ENCODE assay signal across 19 mouse cellular contexts in genomic region chr13:54443693-54444092, GRCm38 (mm10). TPM values are rescaled to one million over a fixed set of nuclear protein-coding genes. Genes with fewer than 3 reads are reported as not detected.
DNase-seq lines count a peak whose midpoint lies in the region; ATAC-seq and TF ChIP-seq lines count a peak whose summit lies in the region.
"Had no signal": no experiment of that assay in that cellular context is flagged by ENCODE, and none has a peak within 500 bp of the region (broad histone marks: within the 10 kb centered on the region; RNA-seq: fewer than 3 reads in every experiment).

No protein-coding gene starts in this region.

- no peak overlapping the region for H3K9ac ChIP-seq in liver, postnatal 0 days (replicated peaks)
- H3K9ac ChIP-seq: forebrain, embryonic 12.5 days; hindbrain, embryonic 12.5 days; stomach, embryonic 15.5 days had no signal

- H3K27me3 ChIP-seq in liver, postnatal 0 days (ENCODE audit: insufficient read depth, low read length), result 0 out of 2 replicates have a peak, but pooled peaks cover 4% of the 10 kb centered on the region
- H3K27me3 ChIP-seq: stomach, embryonic 15.5 days had no signal

- no peak for TF ChIP-seq CTCF in liver, postnatal 0 days (IDR thresholded peaks at IDR 0.05; ENCODE audit: low read depth)

- H3K27ac ChIP-seq in liver, postnatal 0 days (ENCODE audit: low read depth), result no peak overlapping the region
- H3K27ac ChIP-seq: forebrain, embryonic 12.5 days; hindbrain, embryonic 12.5 days; midbrain, embryonic 10.5 days; stomach, embryonic 15.5 days had no signal

- no peak for ATAC-seq in liver, postnatal 0 days

- intact Hi-C loops in left cerebral cortex, postnatal 4 days (cut with DNase I), result no loop called here
- intact Hi-C loops in left cerebral cortex, postnatal 10 days (cut with DNase I), result loop anchor here (5.0 kb wide), 1 partner anchor 61 kb away; no protein-coding TSS in a partner anchor

- peaks cover 5% of the 10 kb centered on the region; the same call in 1 of the 2 replicates for H3K4me1 ChIP-seq in liver, postnatal 0 days (ENCODE audit: insufficient read depth)

- WGBS in liver, postnatal 0 days (ENCODE audit: insufficient replicate concordance), result 84% methylated on average over 3 of the region's 3 CpGs

- 0 out of 2 replicates have a peak, but pooled peaks cover 3% of the 10 kb centered on the region for H3K9me3 ChIP-seq in liver, postnatal 0 days (ENCODE audit: low read length)
- H3K9me3 ChIP-seq: forebrain, embryonic 12.5 days; hindbrain, embryonic 12.5 days; midbrain, embryonic 10.5 days; stomach, embryonic 15.5 days had no signal

- no peak overlapping the region for H3K4me2 ChIP-seq in liver, postnatal 0 days (ENCODE audit: low read depth, low read length)
- H3K4me2 ChIP-seq: forebrain, embryonic 12.5 days; heart, embryonic 11.5 days; hindbrain, embryonic 12.5 days; stomach, embryonic 15.5 days had no signal

- no peaks in the 10 kb centered on the region for H3K36me3 ChIP-seq in liver, postnatal 0 days (replicated peaks; ENCODE audit: insufficient read depth, low read length)
- H3K36me3 ChIP-seq: forebrain, embryonic 12.5 days; hindbrain, embryonic 12.5 days; midbrain, embryonic 10.5 days; stomach, embryonic 15.5 days had no signal

- DNase-seq in cerebellum, postnatal 25 days, result peak; percentile 32 to 43
- no peak for DNase-seq in cerebellum, adult 8-10 months
- DNase-seq in left cerebral cortex, postnatal 4 days, result peak; percentile 49
- DNase-seq in left cerebral cortex, postnatal 10 days (ENCODE audit: extremely low spot score in 1 of 2, low spot score in 2 of 2), result no peak
- DNase-seq in NIH3T3 (ENCODE audit: low read depth) (peak; percentile 38), liver (no peak)
- DNase-seq in layer of hippocampus, adult 9-10 months (ENCODE audit: low spot score), result peak; percentile 25
- no peak for DNase-seq in liver, postnatal 0 days
- DNase-seq: heart, postnatal 14 days; kidney, adult 8-10 months; kidney, postnatal 14 days; lung, adult 2 months; lung, postnatal 4 days; thymus, adult 18-20 months had no signal

- H3K4me3 ChIP-seq in liver, postnatal 0 days (ENCODE audit: low read depth, low read length), result no peak overlapping the region
- H3K4me3 ChIP-seq: forebrain, embryonic 12.5 days; hindbrain, embryonic 12.5 days; midbrain, embryonic 10.5 days; stomach, embryonic 15.5 days had no signal

- no peak for TF ChIP-seq EP300 in liver, postnatal 0 days (IDR thresholded peaks at IDR 0.05; ENCODE audit: low read depth)

RNA-seq across cellular contexts. Expression of gene Thoc3, which starts 25.0 kb away (rescaled TPM):
- total RNA-seq in left cerebral cortex, postnatal 4 days (2021), result 10 to 100 TPM; 43.8 to 45.4 TPM
- 10 to 100 TPM; 41.3 to 41.4 TPM for total RNA-seq in left cerebral cortex, postnatal 10 days (2021)
- polyA plus RNA-seq in liver, postnatal 0 days (2015; fragmentation: Nextera tagmentation; extraction: Ambion mirVana), result 32.8 and 37.4 TPM in 2 replicates

RNA-seq across cellular contexts. Expression of gene Simc1, which starts 59.9 kb away (rescaled TPM):
- 10 to 100 TPM; 30.5 to 34.3 TPM for total RNA-seq in left cerebral cortex, postnatal 4 days (2021)
- 10 to 100 TPM; 17.4 to 19.9 TPM for total RNA-seq in left cerebral cortex, postnatal 10 days (2021)
- 1.5 TPM in 2 replicates for polyA plus RNA-seq in liver, postnatal 0 days (2015; fragmentation: Nextera tagmentation; extraction: Ambion mirVana)

Comparison
In these comparisons a context has a peak if more than half of its experiments do, and no peak if none do; other contexts are left out.
1. DNase-seq: peak in cerebellum, postnatal 25 days (2 of 2), left cerebral cortex, postnatal 4 days (single experiment), NIH3T3 (single experiment) and layer of hippocampus, adult 9-10 months (single experiment); none in cerebellum, adult 8-10 months (single experiment), left cerebral cortex, postnatal 10 days (0 of 2), liver, postnatal 0 days (single experiment) and liver (single experiment).